Mouse (Mus musculus) limb, embryonic 15.5 days (tissue): ENCODE results near the gene Clcn6. TPM values are rescaled to one million over a fixed set of nuclear protein-coding genes. Genes with fewer than 3 reads are reported as not detected.

Experiments
- ATAC-seq: fragments of 200-750 bp; cut with Nextera tagmentation; 2 replicates; pipeline ENCODE4 v1.8.0; 2017; ENCODE audit warnings: low read depth, moderate TSS enrichment; ENCODE audit not compliant: insufficient number of reproducible peaks, low FRiP score, low TSS enrichment
- H3K27ac ChIP-seq: fragments of 300-500 bp; sonication (generic); 2 replicates; pipeline ENCODE4 v1.5.1; 2015; ENCODE audit warnings: moderate library complexity, mild to moderate bottlenecking, inconsistent platforms
- H3K27me3 ChIP-seq: fragments of 300-500 bp; sonication (generic); 2 replicates; pipeline ENCODE4 v1.6.1; 2015; ENCODE audit warnings: inconsistent platforms
- H3K36me3 ChIP-seq: fragments of 300-500 bp; sonication (generic); 2 replicates; pipeline ENCODE4 v1.6.1; 2015; ENCODE audit warnings: inconsistent platforms
- H3K4me1 ChIP-seq: fragments of 300-500 bp; sonication (generic); 2 replicates; pipeline ENCODE4 v1.6.1; 2015; ENCODE audit warnings: inconsistent platforms
- H3K4me2 ChIP-seq: fragments of 300-500 bp; sonication (generic); 2 replicates; pipeline ENCODE4 v1.6.1; 2015; ENCODE audit warnings: mild to moderate bottlenecking, inconsistent platforms
- H3K4me3 ChIP-seq: fragments of 300-500 bp; sonication (generic); 2 replicates; pipeline ENCODE4 v1.5.1; 2015; ENCODE audit warnings: mild to moderate bottlenecking, inconsistent platforms
- H3K9ac ChIP-seq: fragments of 300-500 bp; sonication (generic); 2 replicates; pipeline ENCODE4 v1.6.1; 2015; ENCODE audit warnings: inconsistent platforms
- H3K9me3 ChIP-seq: fragments of 300-500 bp; sonication (generic); 2 replicates; pipeline ENCODE4 v1.6.1; 2016; ENCODE audit warnings: inconsistent platforms
- WGBS: fragments of 180-500 bp; shearing (Covaris S2); methylation state at CpG from one replicate; pipeline ENCODE4 v1.1.7; 2015; 5-methylcytosine and 5-hydroxymethylcytosine counted together
- polyA plus RNA-seq: library from polyadenylated mRNA; unstranded; fragments of >200 nt; fragmentation: Nextera tagmentation; extraction: Ambion mirVana; gene quantifications from 2 replicates; pipeline ENCODE4 v1.2.1, GENCODE M21; 2015

Gene Clcn6
- polyA plus RNA-seq, 1 experiment from 2014 or later, result 6.8 TPM

DNA sequence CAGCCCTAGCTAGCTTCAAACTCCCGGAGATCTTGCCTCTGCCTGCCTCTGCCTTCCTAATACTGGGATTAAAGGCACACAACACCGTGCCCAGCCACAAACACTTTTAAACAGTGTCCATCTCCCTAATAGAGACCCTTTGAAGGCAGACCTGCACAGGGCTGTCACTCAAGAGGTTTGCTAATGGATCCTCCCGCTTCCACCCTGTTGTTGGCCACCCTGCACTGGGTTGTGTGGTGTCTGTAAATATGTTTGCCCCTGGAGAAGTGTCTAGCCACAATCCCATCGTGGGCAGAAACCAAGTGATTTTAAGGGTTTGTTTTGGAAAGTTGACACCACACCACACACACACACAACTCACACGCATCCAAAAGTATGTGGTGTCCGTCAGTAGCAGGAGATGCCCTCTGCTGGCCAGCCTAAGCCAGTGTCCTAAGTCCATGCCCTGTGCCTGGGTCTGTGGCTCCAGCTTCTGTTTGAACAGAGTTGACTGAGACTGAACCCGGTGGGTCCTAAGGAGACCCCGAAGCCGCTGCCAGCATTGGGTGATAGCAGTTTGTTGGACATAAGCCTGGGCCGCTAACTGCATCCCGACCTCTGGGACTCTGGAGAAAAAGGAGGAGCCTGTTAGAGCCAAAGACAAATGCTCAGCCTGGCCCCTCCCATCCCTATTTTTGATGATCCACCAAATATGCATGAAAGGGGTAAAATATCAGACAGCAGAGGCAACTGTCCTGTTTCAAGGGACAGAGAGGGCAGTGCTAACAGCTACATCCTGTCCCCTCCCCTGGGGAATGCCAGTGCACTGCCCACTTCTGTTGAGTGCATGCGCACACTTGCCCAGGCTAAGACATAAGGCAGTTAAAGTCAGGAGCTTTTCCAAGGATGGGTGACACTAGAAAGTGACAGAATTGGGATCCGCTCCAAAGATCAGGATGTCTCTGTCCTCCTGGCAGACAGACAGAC, 21.8 kb upstream of the Clcn6 start:
- H3K9ac ChIP-seq, result no peak overlapping the region
- peaks cover 8% of the 10 kb centered on the region; the same call in 1 of the 2 replicates for H3K4me1 ChIP-seq
- 51% methylated on average over 13 of the region's 13 CpGs for WGBS
- no peak overlapping the region for H3K27ac ChIP-seq
- peaks cover 35% of the 10 kb centered on the region for H3K36me3 ChIP-seq
- no peak overlapping the region for H3K4me2 ChIP-seq
- H3K9me3 ChIP-seq, result no peaks in the 10 kb centered on the region
- no peak overlapping the region for H3K4me3 ChIP-seq
- H3K27me3 ChIP-seq, result no peaks in the 10 kb centered on the region
- no peak for ATAC-seq

DNA sequence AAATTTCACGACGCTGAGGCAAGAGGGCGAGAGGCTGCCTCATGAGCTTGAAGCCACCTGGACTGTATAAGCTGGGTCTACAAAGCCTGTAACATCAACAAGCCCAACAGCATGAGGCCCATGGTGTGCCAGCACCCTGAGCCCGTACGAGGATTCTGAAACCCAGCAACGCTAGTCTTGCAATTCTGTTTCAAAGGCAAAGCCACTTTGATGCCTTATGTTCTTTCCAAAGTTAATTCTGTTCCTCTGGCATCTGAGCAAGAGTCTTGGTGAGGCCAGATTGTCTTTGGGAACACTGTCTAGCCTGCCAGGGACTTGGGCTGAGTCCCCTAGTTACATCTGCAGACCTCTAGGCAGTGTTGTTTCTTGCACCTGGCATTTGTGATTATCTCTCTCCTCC, 20.4 kb upstream of the Clcn6 start:
- no peak overlapping the region for H3K9ac ChIP-seq
- peaks cover 8% of the 10 kb centered on the region; the same call in 1 of the 2 replicates for H3K4me1 ChIP-seq
- no peak overlapping the region for H3K4me2 ChIP-seq
- no peaks in the 10 kb centered on the region for H3K27me3 ChIP-seq
- WGBS, result 88% methylated on average over 6 of the region's 6 CpGs
- H3K9me3 ChIP-seq, result no peaks in the 10 kb centered on the region
- no peak overlapping the region for H3K4me3 ChIP-seq
- no peak for ATAC-seq
- H3K36me3 ChIP-seq, result peaks cover 48% of the 10 kb centered on the region
- no peak overlapping the region for H3K27ac ChIP-seq

DNA sequence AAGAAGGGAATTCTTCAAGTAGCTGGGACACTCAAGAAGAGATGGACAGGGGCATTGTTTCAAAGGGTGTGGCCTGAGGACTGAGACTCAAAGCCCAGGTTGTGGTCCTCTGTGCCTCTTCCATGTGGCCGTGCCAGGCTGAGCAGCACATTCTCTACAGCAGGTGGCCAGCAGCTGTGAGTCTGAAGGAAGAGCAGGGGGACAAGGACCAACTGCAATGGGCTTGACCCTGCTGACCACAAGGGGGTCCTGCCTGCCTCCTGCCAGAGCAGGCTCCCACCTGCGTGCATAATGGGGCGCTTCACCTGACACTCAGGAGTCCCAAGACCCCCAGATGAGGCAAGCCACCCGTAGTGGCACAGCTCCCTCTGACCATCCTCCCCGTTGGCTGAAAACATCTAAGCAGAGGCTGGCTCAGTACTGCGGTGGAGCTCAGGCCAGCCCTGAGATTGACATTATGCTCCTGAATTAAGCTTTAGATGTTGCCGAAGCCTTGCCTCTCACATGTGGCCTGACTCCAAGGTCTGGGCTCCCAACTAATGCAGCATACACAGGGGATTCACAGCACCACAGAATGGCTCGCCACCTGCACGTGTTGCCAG, 19.7 kb upstream of the Clcn6 start:
- Histone ChIP-seq H3K4me1 (peaks cover 8% of the 10 kb centered on the region; the same call in 1 of the 2 replicates), H3K27me3 (no peaks in the 10 kb centered on the region), H3K9me3 (no peaks in the 10 kb centered on the region), H3K4me3 (no peak overlapping the region), H3K27ac (no peak overlapping the region), H3K4me2 (no peak overlapping the region), H3K9ac (no peak overlapping the region), H3K36me3 (peaks cover 54% of the 10 kb centered on the region)
- no peak for ATAC-seq
- WGBS, result 84% methylated on average over 9 of the region's 9 CpGs

DNA sequence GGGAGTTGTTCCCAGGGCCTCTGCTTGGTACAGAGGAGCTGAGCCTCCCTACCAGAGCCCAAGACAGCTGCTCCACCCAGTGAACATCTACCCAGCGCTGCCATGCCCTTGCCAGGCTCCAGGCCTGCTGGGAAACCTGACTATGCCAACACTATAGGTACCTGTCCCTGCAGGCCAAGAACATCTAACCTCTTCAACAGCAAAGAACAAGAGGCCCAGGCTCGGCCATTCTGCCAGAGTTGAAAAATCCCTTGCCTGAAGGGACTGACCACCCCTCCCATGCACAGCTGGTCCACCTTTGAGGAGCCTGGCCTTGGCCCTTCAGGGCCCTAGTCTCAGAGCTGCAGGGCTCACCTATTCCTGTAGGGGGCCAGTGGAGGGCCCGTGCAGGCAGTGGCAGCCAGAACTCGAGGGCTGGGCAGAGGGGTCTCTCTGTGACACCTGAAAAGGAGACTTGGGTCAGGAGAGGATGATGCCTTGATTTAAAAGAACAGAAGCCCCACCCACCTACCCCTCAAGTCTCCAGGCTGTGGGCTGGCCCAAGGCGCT, 19.1 kb upstream of the Clcn6 start:
- Histone ChIP-seq H3K9me3 (no peaks in the 10 kb centered on the region), H3K4me2 (no peak overlapping the region), H3K36me3 (peaks cover 60% of the 10 kb centered on the region), H3K4me1 (peaks cover 8% of the 10 kb centered on the region; the same call in 1 of the 2 replicates), H3K27me3 (no peaks in the 10 kb centered on the region), H3K27ac (no peak overlapping the region), H3K4me3 (no peak overlapping the region), H3K9ac (no peak overlapping the region)
- WGBS, result 61% methylated on average over 5 of the region's 5 CpGs
- no peak for ATAC-seq

DNA sequence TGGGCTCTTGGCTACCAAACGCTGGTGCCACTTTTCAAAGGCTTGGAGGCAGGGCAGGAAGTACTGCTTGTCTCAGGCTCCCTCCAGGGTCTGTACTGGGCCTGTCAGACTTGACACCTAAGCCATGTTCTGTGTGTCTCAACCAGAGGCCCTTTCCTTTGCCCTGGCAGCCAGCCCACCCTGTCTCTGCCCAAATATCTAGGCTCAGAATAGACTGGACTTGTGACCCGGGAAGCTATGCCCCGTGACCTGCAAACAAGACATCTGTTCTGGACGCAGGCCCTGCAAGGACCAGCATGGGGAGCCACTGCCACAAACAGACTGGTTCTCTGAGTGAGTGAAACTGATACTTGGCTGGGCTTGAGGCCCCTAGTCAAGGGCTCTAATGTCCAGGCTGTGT, 18.2 kb upstream of the Clcn6 start:
- Histone ChIP-seq H3K9me3 (no peaks in the 10 kb centered on the region), H3K36me3 (peaks cover 70% of the 10 kb centered on the region), H3K9ac (no peak overlapping the region), H3K27ac (no peak overlapping the region), H3K4me3 (no peak overlapping the region), H3K4me1 (peaks cover 8% of the 10 kb centered on the region; the same call in 1 of the 2 replicates), H3K4me2 (no peak overlapping the region), H3K27me3 (no peaks in the 10 kb centered on the region)
- no peak for ATAC-seq
- 83% methylated on average over 4 of the region's 4 CpGs for WGBS

DNA sequence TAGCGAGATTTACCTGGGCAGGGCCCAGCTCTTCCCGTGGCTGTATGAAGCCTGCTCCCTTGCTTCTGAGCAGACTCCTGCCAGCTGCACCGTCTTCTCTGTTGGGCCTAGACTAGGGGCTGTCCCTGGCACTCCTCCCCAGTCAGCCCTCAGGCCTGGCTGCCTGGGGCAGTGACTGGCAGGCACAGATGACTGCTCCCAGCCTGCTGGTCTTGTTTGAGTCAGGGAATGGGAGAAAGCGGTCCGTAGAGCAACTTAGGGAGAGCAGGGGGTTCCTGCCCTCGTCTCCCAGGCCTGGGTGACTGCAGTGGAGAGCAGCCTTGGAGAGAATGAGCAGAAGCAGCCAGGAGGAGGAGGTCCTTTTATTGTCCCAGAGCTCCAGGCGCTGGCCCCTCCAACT, 17.6 kb upstream of the Clcn6 start:
- Histone ChIP-seq H3K4me2 (no peak overlapping the region), H3K27ac (no peak overlapping the region), H3K4me3 (no peak overlapping the region), H3K9me3 (no peaks in the 10 kb centered on the region), H3K4me1 (peaks cover 8% of the 10 kb centered on the region; the same call in 1 of the 2 replicates), H3K36me3 (peaks cover 75% of the 10 kb centered on the region), H3K9ac (no peak overlapping the region), H3K27me3 (no peaks in the 10 kb centered on the region)
- WGBS, result 75% methylated on average over 7 of the region's 7 CpGs
- no peak for ATAC-seq

DNA sequence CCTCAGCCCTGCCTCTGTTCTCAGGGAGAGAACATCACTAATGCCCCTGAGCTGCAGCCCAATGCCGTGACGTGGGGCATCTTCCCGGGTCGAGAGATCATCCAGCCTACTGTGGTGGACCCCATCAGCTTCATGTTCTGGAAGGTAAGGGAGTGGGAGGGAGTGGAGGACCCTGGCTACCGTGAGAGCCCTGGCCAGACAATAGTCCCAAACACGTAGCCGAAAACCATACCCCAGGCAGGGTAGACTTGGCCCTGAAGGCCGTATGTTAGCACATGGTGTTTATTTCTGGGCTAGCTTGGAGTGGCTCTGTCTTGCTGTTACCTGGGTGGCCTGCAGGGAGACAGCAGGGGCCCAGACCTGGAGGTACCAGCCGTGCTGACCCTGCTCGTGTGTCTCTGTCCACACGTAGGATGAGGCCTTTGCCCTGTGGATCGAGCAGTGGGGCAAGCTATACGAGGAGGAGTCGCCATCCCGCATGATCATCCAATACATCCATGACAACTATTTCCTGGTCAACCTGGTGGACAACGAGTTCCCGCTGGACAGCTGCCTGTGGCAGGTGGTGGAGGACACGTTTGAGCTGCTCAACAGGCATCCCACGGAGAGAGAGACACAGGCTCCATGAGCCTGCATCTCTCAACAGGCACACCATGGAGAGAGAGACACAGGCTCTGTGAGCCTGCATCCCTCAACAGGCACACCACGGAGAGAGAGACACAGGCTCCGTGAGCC, 16.5 kb upstream of the Clcn6 start:
- H3K9ac ChIP-seq, result no peak overlapping the region
- peaks cover 86% of the 10 kb centered on the region for H3K36me3 ChIP-seq
- ATAC-seq, result no peak
- no peak overlapping the region for H3K4me3 ChIP-seq
- 88% methylated on average over 21 of the region's 21 CpGs for WGBS
- no peak overlapping the region for H3K27ac ChIP-seq
- H3K27me3 ChIP-seq, result no peaks in the 10 kb centered on the region
- peaks cover 1% of the 10 kb centered on the region; the same call in 1 of the 2 replicates for H3K4me1 ChIP-seq
- no peaks in the 10 kb centered on the region for H3K9me3 ChIP-seq
- no peak overlapping the region for H3K4me2 ChIP-seq

DNA sequence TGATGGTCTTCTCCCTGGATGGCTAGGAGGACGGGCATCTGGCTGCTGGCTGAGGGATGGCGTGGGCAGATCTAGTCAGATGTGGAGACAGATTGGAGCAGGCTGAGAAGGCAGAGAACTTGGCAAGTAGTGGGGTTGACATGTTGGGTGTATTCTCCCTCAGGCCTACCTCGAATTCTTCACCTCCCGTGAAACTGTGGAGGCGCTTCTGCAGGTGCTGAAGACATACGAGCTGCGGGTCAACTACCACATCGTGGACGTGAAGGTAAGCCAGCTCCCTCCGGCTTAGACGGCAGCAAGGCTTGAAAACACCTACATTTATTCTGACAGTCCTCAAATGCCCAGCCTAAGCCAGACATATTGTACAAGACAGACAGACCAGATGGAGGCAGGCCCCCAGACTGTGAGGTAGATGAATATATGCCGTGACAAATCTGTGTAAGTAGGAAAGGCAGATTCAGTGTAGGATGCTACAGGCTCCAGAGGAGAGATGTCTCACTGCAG, 14.8 kb upstream of the Clcn6 start:
- peaks cover 99% of the 10 kb centered on the region for H3K36me3 ChIP-seq

DNA sequence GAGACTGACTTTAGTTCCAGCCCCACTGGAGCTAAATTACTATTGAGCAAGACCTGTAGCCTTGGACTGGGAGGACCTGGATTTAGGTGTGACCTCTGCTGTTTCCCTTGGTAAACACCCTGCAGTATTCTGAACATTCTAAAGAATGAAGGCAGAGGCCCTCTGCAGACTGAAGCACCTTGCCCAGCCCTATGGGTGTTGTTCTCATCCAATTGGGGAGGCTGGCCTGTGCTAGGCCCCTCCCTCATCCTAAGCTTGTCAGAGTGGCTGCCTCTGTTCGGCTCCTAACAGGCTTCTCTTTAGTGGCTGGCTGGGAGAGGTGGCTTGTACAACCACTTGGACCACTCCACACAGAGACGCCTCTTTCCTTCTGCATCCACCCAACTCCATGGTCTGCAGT, 14.4 kb upstream of the Clcn6 start:
- Histone ChIP-seq H3K4me3 (no peak overlapping the region), H3K9me3 (no peaks in the 10 kb centered on the region), H3K4me1 (no peaks in the 10 kb centered on the region), H3K27ac (no peak overlapping the region), H3K27me3 (no peaks in the 10 kb centered on the region), H3K9ac (no peak overlapping the region), H3K4me2 (no peak overlapping the region), H3K36me3 (peaks cover 99% of the 10 kb centered on the region)
- 62% methylated on average over 2 of the region's 2 CpGs for WGBS
- no peak for ATAC-seq

More for the DNA sequence above, 14.8 kb upstream of the Clcn6 start:
- Histone ChIP-seq H3K4me1 (no peaks in the 10 kb centered on the region), H3K9ac (no peak overlapping the region), H3K4me2 (no peak overlapping the region), H3K9me3 (no peaks in the 10 kb centered on the region), H3K27ac (no peak overlapping the region), H3K4me3 (no peak overlapping the region), H3K27me3 (no peaks in the 10 kb centered on the region)
- ATAC-seq, result no peak
- WGBS, result 90% methylated on average over 12 of the region's 12 CpGs

DNA sequence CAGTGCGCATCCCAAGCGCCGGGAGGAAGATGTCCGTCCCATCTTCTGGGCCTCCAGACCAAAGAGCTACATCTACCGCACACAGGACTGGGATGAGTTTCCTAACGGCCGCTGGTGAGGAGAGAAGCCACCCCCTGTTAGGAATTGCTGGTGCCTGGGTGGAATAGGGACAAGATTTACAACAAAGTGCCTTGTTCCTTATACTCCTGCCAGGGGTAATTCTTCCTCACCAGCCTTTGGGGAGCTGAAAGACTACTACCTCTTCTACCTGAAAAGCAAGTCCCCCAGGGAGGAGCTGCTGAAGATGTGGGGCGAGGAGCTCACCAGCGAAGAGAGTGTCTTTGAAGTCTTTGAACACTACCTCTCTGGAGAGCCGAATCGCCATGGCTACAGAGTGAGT, 13.3 kb upstream of the Clcn6 start:
- H3K4me2 ChIP-seq, result no peak overlapping the region
- H3K4me3 ChIP-seq, result no peak overlapping the region
- H3K36me3 ChIP-seq, result peaks cover 94% of the 10 kb centered on the region
- H3K4me1 ChIP-seq, result no peaks in the 10 kb centered on the region
- ATAC-seq, result no peak
- H3K27ac ChIP-seq, result no peak overlapping the region
- H3K9me3 ChIP-seq, result no peaks in the 10 kb centered on the region
- H3K9ac ChIP-seq, result no peak overlapping the region
- H3K27me3 ChIP-seq, result no peaks in the 10 kb centered on the region
- WGBS, result 88% methylated on average over 11 of the region's 11 CpGs

DNA sequence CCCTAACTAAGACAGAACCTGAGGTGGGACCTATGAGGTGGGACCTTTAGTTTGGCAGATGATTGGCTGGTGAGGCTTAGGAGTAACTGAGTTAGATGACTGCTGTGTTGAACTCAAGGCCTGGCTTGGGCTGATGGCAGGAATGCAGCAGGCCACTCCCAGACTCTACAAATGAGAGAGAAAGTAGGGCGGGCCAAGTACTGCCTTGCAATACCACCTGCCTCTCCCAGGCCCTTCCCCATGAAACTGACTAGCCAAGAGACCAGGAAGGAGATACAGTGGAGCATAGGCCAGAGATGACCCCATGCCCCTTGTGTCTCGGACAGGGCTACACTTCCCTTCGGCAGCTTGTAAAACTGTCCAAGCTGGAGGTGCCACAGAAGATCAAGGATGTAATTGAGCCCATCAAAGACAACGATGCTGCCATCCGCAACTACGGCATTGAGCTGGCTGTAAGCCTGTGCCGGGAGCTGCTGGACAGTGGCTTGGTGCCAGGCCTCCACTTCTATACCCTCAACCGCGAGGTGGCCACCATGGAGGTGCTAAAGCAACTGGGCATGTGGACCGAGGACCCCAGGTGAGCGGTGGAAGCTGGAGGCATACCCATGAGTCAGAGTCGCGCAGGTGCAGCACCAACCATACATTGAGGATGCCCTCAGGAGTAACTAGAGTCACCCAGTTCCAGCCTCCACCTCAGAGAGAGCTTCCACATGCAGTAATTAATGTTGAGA, 12.6 kb upstream of the Clcn6 start:
- no peak for ATAC-seq
- Histone ChIP-seq H3K4me1 (no peaks in the 10 kb centered on the region), H3K9ac (no peak overlapping the region), H3K4me2 (no peak overlapping the region), H3K4me3 (no peak overlapping the region), H3K36me3 (peaks cover 91% of the 10 kb centered on the region), H3K27me3 (no peaks in the 10 kb centered on the region), H3K27ac (no peak overlapping the region), H3K9me3 (no peaks in the 10 kb centered on the region)
- WGBS, result 77% methylated on average over 13 of the region's 13 CpGs
